Mouse (Mus musculus): ENCODE measurements around the gene Ppfibp1. TPM values are rescaled to one million over a fixed set of nuclear protein-coding genes. Genes with fewer than 3 reads are reported as not detected.

The Ppfibp1 gene
- total and polyA plus RNA-seq, 3 experiments: 15.4 to 128 (median 102) TPM

DNA sequence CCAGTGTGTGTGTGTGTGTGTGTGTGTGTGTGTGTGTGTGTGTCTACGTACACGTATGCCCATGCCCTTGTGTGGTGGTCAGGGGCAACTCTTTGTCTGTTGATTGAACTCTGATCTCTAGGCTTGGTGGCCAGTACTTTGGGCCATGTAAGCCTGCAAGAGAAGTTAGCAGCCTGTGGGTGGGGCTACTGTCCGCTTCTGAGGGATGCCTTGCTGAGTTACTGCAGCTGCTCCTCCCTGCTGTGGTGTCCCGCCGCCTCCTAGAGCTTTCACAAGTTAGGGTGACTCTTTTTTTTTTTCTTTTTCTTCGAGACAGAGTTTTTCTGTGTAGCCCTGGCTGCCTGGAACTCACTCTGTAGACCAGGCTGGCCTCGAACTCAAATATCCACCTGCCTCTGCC is 171.0 kb downstream of the Ppfibp1 start:
- TF ChIP-seq POLR2A (IDR thresholded peaks at IDR 0.05; ENCODE audit: insufficient read depth, low read depth, low read length) (no peak), CTCF (IDR thresholded peaks at IDR 0.05) (peak; percentile 30)
- H3K36me3 ChIP-seq (ENCODE audit: control insufficient read depth, insufficient read depth, low read length): peaks cover 11% of the 10 kb centered on the region
- no peak for DNase-seq

DNA sequence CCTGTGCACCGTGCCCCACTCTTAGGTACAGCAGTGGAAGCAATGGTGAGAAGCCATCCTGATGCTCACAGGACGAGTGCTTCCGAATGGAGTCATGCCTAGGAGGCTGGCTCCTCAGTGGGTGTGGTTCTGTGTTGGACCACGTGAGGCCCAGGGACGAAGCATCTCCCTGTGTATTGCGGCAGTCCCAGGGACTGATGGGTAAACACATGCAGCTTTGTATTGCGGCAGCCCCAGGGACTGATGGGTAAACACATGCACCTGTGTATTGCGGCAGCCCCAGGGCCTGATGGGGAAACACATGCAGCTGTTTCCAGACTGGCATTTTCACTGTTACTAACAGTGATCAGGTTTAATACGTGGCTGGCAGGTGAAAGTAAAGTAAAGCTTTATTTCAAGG is 173.3 kb downstream of the Ppfibp1 start:
- DNase-seq: no peak
- no peaks in the 10 kb centered on the region for H3K27me3 ChIP-seq (ENCODE audit: control insufficient read depth, insufficient read depth, low read length)
- peaks cover 6% of the 10 kb centered on the region for H3K36me3 ChIP-seq (ENCODE audit: control insufficient read depth, insufficient read depth, low read length)
- no peak overlapping the region for H3K27ac ChIP-seq
- TF ChIP-seq POLR2A (IDR thresholded peaks at IDR 0.05; ENCODE audit: insufficient read depth, low read depth, low read length) (no peak), EP300 (IDR thresholded peaks at IDR 0.05; ENCODE audit: insufficient read depth, low read depth, low read length) (no peak), CTCF (IDR thresholded peaks at IDR 0.05) (no peak)
- no peaks in the 10 kb centered on the region; the same call in 1 of the 2 replicates for H3K79me2 ChIP-seq (replicated peaks; ENCODE audit: control insufficient read depth, insufficient read depth, low read length)
- peaks cover 3% of the 10 kb centered on the region; the same call in 1 of the 2 replicates for H3K4me1 ChIP-seq (ENCODE audit: control insufficient read depth, insufficient read depth, low read length)
- no peak overlapping the region for H3K4me3 ChIP-seq
- no peak overlapping the region for H3K9ac ChIP-seq (ENCODE audit: low read depth, low read length)
- intact Hi-C loops (cut with DNase I): no loop called here
- 92% methylated on average over 9 of the region's 9 CpGs for WGBS

More for the DNA sequence above, 171.0 kb downstream of the Ppfibp1 start:
- Histone ChIP-seq H3K27me3 (ENCODE audit: control insufficient read depth, insufficient read depth, low read length) (no peaks in the 10 kb centered on the region), H3K79me2 (replicated peaks; ENCODE audit: control insufficient read depth, insufficient read depth, low read length) (no peaks in the 10 kb centered on the region; the same call in 1 of the 2 replicates), H3K4me3 (no peak overlapping the region), H3K27ac (no peak overlapping the region), H3K4me1 (ENCODE audit: control insufficient read depth, insufficient read depth, low read length) (peaks cover 5% of the 10 kb centered on the region; the same call in 1 of the 2 replicates), H3K9ac (ENCODE audit: low read depth, low read length) (no peak overlapping the region)
- 71% methylated on average over 7 of the region's 7 CpGs for WGBS
- intact Hi-C loops (cut with DNase I): loop anchor here (5.0 kb wide), 1 partner anchor 37 kb away; no protein-coding TSS in a partner anchor

DNA sequence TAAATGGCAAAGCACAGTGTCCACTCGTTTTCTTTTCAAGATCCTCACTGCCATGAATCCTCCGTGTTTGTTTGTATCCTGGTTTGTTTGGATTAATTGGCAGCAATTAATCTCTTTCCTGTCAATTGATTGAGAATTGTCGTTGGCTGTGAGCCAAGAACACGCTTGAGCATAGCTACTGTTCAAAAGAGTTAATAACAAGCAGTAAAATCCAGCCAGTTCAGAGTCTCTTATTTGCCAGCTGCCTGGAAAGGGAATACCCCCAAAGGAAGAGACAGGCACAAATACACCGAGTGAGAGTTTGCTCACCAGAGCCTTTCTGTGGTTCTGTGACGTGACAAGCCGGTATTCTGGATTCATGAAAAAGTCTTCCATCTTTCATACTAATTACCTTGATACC is 173.7 kb downstream of the Ppfibp1 start:
- Histone ChIP-seq H3K4me1 (ENCODE audit: control insufficient read depth, insufficient read depth, low read length) (peaks cover 3% of the 10 kb centered on the region; the same call in 1 of the 2 replicates), H3K36me3 (ENCODE audit: control insufficient read depth, insufficient read depth, low read length) (peaks cover 4% of the 10 kb centered on the region), H3K4me3 (no peak overlapping the region), H3K27ac (no peak overlapping the region), H3K27me3 (ENCODE audit: control insufficient read depth, insufficient read depth, low read length) (no peaks in the 10 kb centered on the region), H3K79me2 (replicated peaks; ENCODE audit: control insufficient read depth, insufficient read depth, low read length) (no peaks in the 10 kb centered on the region; the same call in 1 of the 2 replicates), H3K9ac (ENCODE audit: low read depth, low read length) (no peak overlapping the region)
- TF ChIP-seq POLR2A (IDR thresholded peaks at IDR 0.05; ENCODE audit: insufficient read depth, low read depth, low read length) (no peak), EP300 (IDR thresholded peaks at IDR 0.05; ENCODE audit: insufficient read depth, low read depth, low read length) (no peak), CTCF (IDR thresholded peaks at IDR 0.05) (no peak)
- 73% methylated on average over 7 of the region's 7 CpGs for WGBS
- intact Hi-C loops (cut with DNase I): no loop called here
- DNase-seq: no peak

DNA sequence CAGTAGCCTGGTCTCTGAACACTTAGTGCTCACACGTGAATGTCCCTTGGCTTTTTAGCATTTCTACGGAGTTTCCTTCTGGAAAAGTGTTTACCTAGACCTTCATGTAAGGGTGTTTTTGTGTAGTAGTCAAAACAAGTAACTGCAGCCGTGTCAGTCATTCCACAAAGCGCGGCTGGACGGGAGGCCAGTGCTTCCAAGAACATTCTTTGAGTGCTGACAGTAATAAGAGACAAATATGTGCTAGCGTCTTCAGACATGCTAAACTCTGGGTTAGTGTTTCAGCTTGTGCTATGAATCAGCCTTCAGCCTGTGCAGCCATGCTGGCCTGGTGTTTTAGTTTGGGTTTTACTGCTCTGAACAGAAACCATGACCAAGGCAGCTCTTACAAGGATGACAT is 174.4 kb downstream of the Ppfibp1 start:
- no peaks in the 10 kb centered on the region for H3K27me3 ChIP-seq (ENCODE audit: control insufficient read depth, insufficient read depth, low read length)
- H3K27ac ChIP-seq: no peak overlapping the region
- H3K79me2 ChIP-seq (replicated peaks; ENCODE audit: control insufficient read depth, insufficient read depth, low read length): no peaks in the 10 kb centered on the region; the same call in 1 of the 2 replicates
- H3K4me1 ChIP-seq (ENCODE audit: control insufficient read depth, insufficient read depth, low read length): peaks cover 3% of the 10 kb centered on the region; the same call in 1 of the 2 replicates
- DNase-seq: no peak
- intact Hi-C loops (cut with DNase I): no loop called here
- no peak overlapping the region for H3K4me3 ChIP-seq
- no peak overlapping the region for H3K9ac ChIP-seq (ENCODE audit: low read depth, low read length)
- no peak for TF ChIP-seq POLR2A (IDR thresholded peaks at IDR 0.05; ENCODE audit: insufficient read depth, low read depth, low read length)
- peaks cover 4% of the 10 kb centered on the region for H3K36me3 ChIP-seq (ENCODE audit: control insufficient read depth, insufficient read depth, low read length)
- WGBS: 71% methylated on average over 7 of the region's 7 CpGs

DNA sequence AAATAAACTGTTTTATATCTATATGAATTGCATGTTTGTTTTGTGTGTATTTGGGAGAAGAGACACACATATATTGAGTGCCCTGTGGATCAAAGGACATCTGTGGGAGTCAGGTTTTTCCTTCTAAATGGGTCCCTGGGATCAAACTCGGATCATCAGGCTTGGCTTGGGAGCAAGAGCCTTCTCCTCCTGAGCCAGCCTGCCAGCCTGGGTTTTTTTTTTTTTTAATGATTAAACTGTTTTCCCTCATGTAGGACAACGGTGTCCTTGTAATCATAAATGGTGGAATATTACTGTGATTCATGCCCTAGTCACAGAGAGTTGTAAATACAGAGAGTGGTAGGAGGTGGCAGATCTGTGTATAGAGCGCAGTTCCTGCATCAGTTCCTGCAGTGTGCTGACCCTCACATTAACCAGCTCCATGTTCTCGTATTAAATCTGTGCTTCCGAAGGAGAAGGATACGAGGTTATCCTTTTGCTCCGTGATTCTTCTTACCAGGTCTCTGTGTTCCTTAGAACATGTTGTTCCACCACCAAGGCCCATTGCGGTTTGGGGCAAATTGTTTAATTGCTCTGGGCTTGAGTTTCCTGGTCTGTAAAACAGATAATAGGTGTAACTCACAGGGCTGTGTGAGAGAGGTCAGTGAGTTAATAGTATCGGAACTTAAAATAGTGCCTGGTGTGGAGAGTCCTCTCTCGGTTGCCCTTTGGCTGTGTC is 176.1 kb downstream of the Ppfibp1 start:
- WGBS: 78% methylated on average over 10 of the region's 10 CpGs
- no peak overlapping the region for H3K4me3 ChIP-seq
- peak overlapping the region; percentile 47 for H3K27ac ChIP-seq
- TF ChIP-seq POLR2A (IDR thresholded peaks at IDR 0.05; ENCODE audit: insufficient read depth, low read depth, low read length) (no peak), CTCF (IDR thresholded peaks at IDR 0.05) (no peak), EP300 (IDR thresholded peaks at IDR 0.05; ENCODE audit: insufficient read depth, low read depth, low read length) (no peak)
- peaks cover 3% of the 10 kb centered on the region; the same call in 1 of the 2 replicates for H3K4me1 ChIP-seq (ENCODE audit: control insufficient read depth, insufficient read depth, low read length)
- no peak overlapping the region for H3K9ac ChIP-seq (ENCODE audit: low read depth, low read length)
- H3K79me2 ChIP-seq (replicated peaks; ENCODE audit: control insufficient read depth, insufficient read depth, low read length): no peaks in the 10 kb centered on the region; the same call in 1 of the 2 replicates
- H3K36me3 ChIP-seq (ENCODE audit: control insufficient read depth, insufficient read depth, low read length): no peaks in the 10 kb centered on the region
- no peak for DNase-seq
- no peaks in the 10 kb centered on the region for H3K27me3 ChIP-seq (ENCODE audit: control insufficient read depth, insufficient read depth, low read length)
- intact Hi-C loops (cut with DNase I): no loop called here

DNA sequence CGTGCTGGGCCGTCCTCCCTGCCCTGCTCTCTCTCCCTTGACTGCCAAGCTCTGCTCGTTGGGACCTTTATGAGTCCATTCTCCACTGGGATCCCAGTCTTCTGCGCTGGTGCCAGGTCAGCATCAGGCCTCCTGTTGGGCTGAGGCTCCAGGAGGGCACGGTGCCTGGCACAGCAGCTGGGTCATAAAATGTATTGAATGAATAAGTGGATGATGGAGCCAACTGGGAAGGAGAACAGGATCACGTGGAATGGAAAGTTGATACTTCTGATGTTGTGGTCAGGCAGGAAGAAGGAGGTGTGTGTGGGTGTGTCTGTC is 176.6 kb downstream of the Ppfibp1 start:
- intact Hi-C loops (cut with DNase I): no loop called here
- TF ChIP-seq CTCF (IDR thresholded peaks at IDR 0.05) (no peak), EP300 (IDR thresholded peaks at IDR 0.05; ENCODE audit: insufficient read depth, low read depth, low read length) (0 out of 2 replicates have a peak, but pooled peaks have one; percentile 14)
- Histone ChIP-seq H3K9ac (ENCODE audit: low read depth, low read length) (no peak overlapping the region), H3K4me1 (ENCODE audit: control insufficient read depth, insufficient read depth, low read length) (peaks cover 3% of the 10 kb centered on the region; the same call in 1 of the 2 replicates), H3K27me3 (ENCODE audit: control insufficient read depth, insufficient read depth, low read length) (no peaks in the 10 kb centered on the region), H3K36me3 (ENCODE audit: control insufficient read depth, insufficient read depth, low read length) (no peaks in the 10 kb centered on the region), H3K27ac (no peak overlapping the region; the same call in 1 of the 2 replicates), H3K79me2 (replicated peaks; ENCODE audit: control insufficient read depth, insufficient read depth, low read length) (no peaks in the 10 kb centered on the region; the same call in 1 of the 2 replicates), H3K4me3 (no peak overlapping the region)
- 63% methylated on average over 6 of the region's 6 CpGs for WGBS
- peak; percentile 31 to 69 for DNase-seq

All from heart, adult 2 months (tissue).